Mouse (Mus musculus) kidney, embryonic 14.5 days (tissue): ENCODE measurements around the gene Tinf2. TPM values are rescaled to one million over a fixed set of nuclear protein-coding genes. Genes with fewer than 3 reads are reported as not detected.

ENCODE experiments used
- ATAC-seq: fragments of 200-750 bp; cut with Nextera tagmentation; 2 replicates; pipeline ENCODE4 v1.8.0; 2017; ENCODE audit warnings: moderate number of reproducible peaks, mild to moderate bottlenecking, moderate TSS enrichment, moderate library complexity; ENCODE audit not compliant: low FRiP score, low TSS enrichment
- H3K27ac ChIP-seq: fragments of 300-500 bp; sonication (generic); 2 replicates; pipeline ENCODE4 v1.5.1; 2014; ENCODE audit warnings: low read depth, mild to moderate bottlenecking, low read length, moderate library complexity, mixed read lengths
- H3K27me3 ChIP-seq: fragments of 300-500 bp; sonication (generic); 2 replicates; pipeline ENCODE4 v1.6.1; 2014; ENCODE audit warnings: mild to moderate bottlenecking, low read length; ENCODE audit not compliant: control insufficient read depth, insufficient read depth
- H3K36me3 ChIP-seq: fragments of 300-500 bp; sonication (generic); 2 replicates; pipeline ENCODE4 v1.6.1; 2014; ENCODE audit warnings: low read length, mixed read lengths; ENCODE audit not compliant: control insufficient read depth, insufficient read depth
- H3K4me1 ChIP-seq: fragments of 300-500 bp; sonication (generic); 2 replicates; pipeline ENCODE4 v1.6.1; 2014; ENCODE audit warnings: low read length, mixed read lengths; ENCODE audit not compliant: control insufficient read depth, insufficient read depth
- H3K4me2 ChIP-seq: fragments of 300-500 bp; sonication (generic); replicated peaks from 2 replicates; pipeline ENCODE4 v1.6.1; 2014; ENCODE audit warnings: low read depth, mild to moderate bottlenecking, low read length
- H3K4me3 ChIP-seq: fragments of 300-500 bp; sonication (generic); 2 replicates; pipeline ENCODE4 v1.5.1; 2014; ENCODE audit warnings: mild to moderate bottlenecking, low read length
- H3K9ac ChIP-seq: fragments of 300-500 bp; sonication (generic); 2 replicates; pipeline ENCODE4 v1.6.1; 2014; ENCODE audit warnings: low read depth, mild to moderate bottlenecking, low read length, moderate library complexity
- H3K9me3 ChIP-seq: fragments of 300-500 bp; sonication (generic); 2 replicates; pipeline ENCODE4 v1.6.1; 2016; ENCODE audit warnings: low read length; ENCODE audit not compliant: control insufficient read depth
- WGBS: fragments of 180-500 bp; shearing (Covaris S2); extraction: QIAGEN DNeasy Blood & Tissue Kit; methylation state at CpG from one replicate; pipeline ENCODE4 v1.1.7; 2014; 5-methylcytosine and 5-hydroxymethylcytosine counted together
- polyA plus RNA-seq: library from polyadenylated mRNA; unstranded; fragments of >200 nt; fragmentation: Nextera tagmentation; extraction: Ambion mirVana; gene quantifications from 2 replicates; pipeline ENCODE4 v1.2.1, GENCODE M21; 2014

Gene Tinf2
- polyA plus RNA-seq, 1 experiment from 2014 or later, result 50.1 TPM

GRCm38 (mm10) chr14:55635523-55636007 is 46.1 kb downstream of the Tinf2 start, which contains the start of gene Ipo4:
Gene Ipo4 (minus strand): TSS chr14:55635957.
- peaks cover 12% of the 10 kb centered on the region for H3K4me1 ChIP-seq
- H3K27ac ChIP-seq, result peak within 1 kb of the TSS; percentile 69; the same call in 1 of the 2 replicates
- peak within 1 kb of the TSS; percentile 80 for H3K4me3 ChIP-seq
- ATAC-seq, result peak; percentile 88
- WGBS, result 2% methylated on average over 33 of the region's 33 CpGs
- H3K36me3 ChIP-seq, result peaks cover 82% of the 10 kb centered on the region
- H3K4me2 ChIP-seq, result peak within 1 kb of the TSS; percentile 93
- H3K9ac ChIP-seq, result peak within 1 kb of the TSS; percentile 75
- H3K9me3 ChIP-seq, result no peaks in the 10 kb centered on the region
- H3K27me3 ChIP-seq, result no peaks in the 10 kb centered on the region

GRCm38 (mm10) chr14:55634874-55635522 is 46.6 kb downstream of the Tinf2 start:
- ATAC-seq, result peak; percentile 74
- no peaks in the 10 kb centered on the region for H3K9me3 ChIP-seq
- H3K36me3 ChIP-seq, result peaks cover 82% of the 10 kb centered on the region
- peak overlapping the region; percentile 69; the same call in 1 of the 2 replicates for H3K27ac ChIP-seq
- H3K4me3 ChIP-seq, result peak overlapping the region; percentile 80
- H3K27me3 ChIP-seq, result no peaks in the 10 kb centered on the region
- peak overlapping the region; percentile 75 for H3K9ac ChIP-seq
- 3% methylated on average over 22 of the region's 23 CpGs for WGBS
- H3K4me1 ChIP-seq, result peaks cover 12% of the 10 kb centered on the region
- peak overlapping the region; percentile 93 for H3K4me2 ChIP-seq

- WGBS, result 66% methylated on average over 5 of the region's 5 CpGs
- no peak for ATAC-seq
Observed at GRCm38 (mm10) chr14:55629312-55629711, 52.3 kb downstream of the Tinf2 start.

GRCm38 (mm10) chr14:55628077-55628827 is 53.4 kb downstream of the Tinf2 start:
- ATAC-seq, result no peak
- Histone ChIP-seq H3K36me3 (peaks cover 95% of the 10 kb centered on the region), H3K4me1 (no peaks in the 10 kb centered on the region), H3K27ac (no peak overlapping the region), H3K9me3 (no peaks in the 10 kb centered on the region), H3K4me2 (no peak overlapping the region), H3K27me3 (no peaks in the 10 kb centered on the region), H3K9ac (no peak overlapping the region), H3K4me3 (no peak overlapping the region)
- 77% methylated on average over 27 of the region's 27 CpGs for WGBS

More at GRCm38 (mm10) chr14:55629312-55629711, 52.3 kb downstream of the Tinf2 start:
- H3K9ac ChIP-seq, result no peak overlapping the region
- H3K4me1 ChIP-seq, result no peaks in the 10 kb centered on the region; the same call in 1 of the 2 replicates
- H3K27me3 ChIP-seq, result no peaks in the 10 kb centered on the region
- H3K27ac ChIP-seq, result no peak overlapping the region
- H3K9me3 ChIP-seq, result no peaks in the 10 kb centered on the region
- no peak overlapping the region for H3K4me3 ChIP-seq
- no peak overlapping the region for H3K4me2 ChIP-seq
- peaks cover 99% of the 10 kb centered on the region for H3K36me3 ChIP-seq

Other genes with a start within 250 kb of the Tinf2 start
- 60.2 and 96.4 TPM in 2 replicates for gene Dhrs4, start 203.1 kb downstream of the Tinf2 start, polyA plus RNA-seq
- gene Carmil3, start 191.2 kb downstream of the Tinf2 start, polyA plus RNA-seq, result 3.0 and 3.8 TPM in 2 replicates
- gene Cpne6, start 171.4 kb downstream of the Tinf2 start, polyA plus RNA-seq, result 0.18 TPM in 1 of 2 replicates, not detected in the other
- gene Nrl, start 156.8 kb downstream of the Tinf2 start, polyA plus RNA-seq, result not detected in 2 replicates
- gene Pck2, start 141.6 kb downstream of the Tinf2 start, polyA plus RNA-seq, result 25.0 and 37.1 TPM in 2 replicates
- gene Dcaf11, start 121.8 kb downstream of the Tinf2 start, polyA plus RNA-seq, result 62.9 and 90.2 TPM in 2 replicates
- gene A730061H03Rik, start 121.4 kb downstream of the Tinf2 start, polyA plus RNA-seq, result 0.66 and 1.5 TPM in 2 replicates
- 0.96 and 1.0 TPM in 2 replicates for gene Fitm1, start 106.2 kb downstream of the Tinf2 start, polyA plus RNA-seq
- 131 and 142 TPM in 2 replicates for gene Psme1, start 103.7 kb downstream of the Tinf2 start, polyA plus RNA-seq
- gene Emc9, start 96.5 kb downstream of the Tinf2 start, polyA plus RNA-seq, result 5.6 and 7.5 TPM in 2 replicates
- gene Psme2, start 90.7 kb downstream of the Tinf2 start, polyA plus RNA-seq, result 224 and 286 TPM in 2 replicates
- gene Rnf31, start 90.1 kb downstream of the Tinf2 start, polyA plus RNA-seq, result 12.4 and 17.7 TPM in 2 replicates
- 9.7 and 11.6 TPM in 2 replicates for gene Irf9, start 78.2 kb downstream of the Tinf2 start, polyA plus RNA-seq
- gene Rec8, start 63.8 kb downstream of the Tinf2 start, polyA plus RNA-seq, result 17.5 and 25.1 TPM in 2 replicates
- gene Ipo4, start 45.9 kb downstream of the Tinf2 start, polyA plus RNA-seq, result 101 and 119 TPM in 2 replicates
- 3.4 TPM in 2 replicates for gene Gm49378, start 43.9 kb downstream of the Tinf2 start, polyA plus RNA-seq
- gene Tm9sf1, start 38.0 kb downstream of the Tinf2 start, polyA plus RNA-seq, result 76.3 and 117 TPM in 2 replicates
- 0.72 and 0.77 TPM in 2 replicates for gene Tssk4, start 31.6 kb downstream of the Tinf2 start, polyA plus RNA-seq
- gene Mdp1, start 21.3 kb downstream of the Tinf2 start, polyA plus RNA-seq, result 52.0 and 52.7 TPM in 2 replicates
- 58.4 and 62.9 TPM in 2 replicates for gene Gmpr2, start 9.9 kb downstream of the Tinf2 start, polyA plus RNA-seq
- 586 and 744 TPM in 2 replicates for gene Nedd8, start 9.7 kb downstream of the Tinf2 start, polyA plus RNA-seq
- gene Tgm1, start 32.1 kb upstream of the Tinf2 start, polyA plus RNA-seq, result 0.67 and 1.2 TPM in 2 replicates
- gene Rabggta, start 40.4 kb upstream of the Tinf2 start, polyA plus RNA-seq, result 27.8 and 29.3 TPM in 2 replicates
- gene Dhrs1, start 63.9 kb upstream of the Tinf2 start, polyA plus RNA-seq, result 75.2 and 82.3 TPM in 2 replicates
- gene Nop9, start 63.9 kb upstream of the Tinf2 start, polyA plus RNA-seq, result 43.3 and 44.0 TPM in 2 replicates
- 2.9 and 3.6 TPM in 2 replicates for gene Cideb, start 76.6 kb upstream of the Tinf2 start, polyA plus RNA-seq
- 0.08 and 0.39 TPM in 2 replicates for gene Ltb4r2, start 79.6 kb upstream of the Tinf2 start, polyA plus RNA-seq
- gene Ltb4r1, start 84.1 kb upstream of the Tinf2 start, polyA plus RNA-seq, result 0.23 TPM in 1 of 2 replicates, not detected in the other
- 7.8 and 10.4 TPM in 2 replicates for gene Adcy4, start 102.3 kb upstream of the Tinf2 start, polyA plus RNA-seq
- 38.1 and 43.3 TPM in 2 replicates for gene Ripk3, start 107.0 kb upstream of the Tinf2 start, polyA plus RNA-seq
- gene Nfatc4, start 141.3 kb upstream of the Tinf2 start, polyA plus RNA-seq, result 26.3 and 33.8 TPM in 2 replicates
- gene Nynrin, start 172.2 kb upstream of the Tinf2 start, polyA plus RNA-seq, result 11.0 and 15.6 TPM in 2 replicates
- 0.23 and 0.31 TPM in 2 replicates for gene Cbln3, start 202.6 kb upstream of the Tinf2 start, polyA plus RNA-seq
- 7.0 and 9.7 TPM in 2 replicates for gene Khnyn, start 203.1 kb upstream of the Tinf2 start, polyA plus RNA-seq
- gene Sdr39u1, start 218.5 kb upstream of the Tinf2 start, polyA plus RNA-seq, result 61.3 and 64.7 TPM in 2 replicates